Mouse (Mus musculus) heart, postnatal 25 days (tissue): ENCODE measurements around the gene Lrrc7. TPM values are rescaled to one million over a fixed set of nuclear protein-coding genes. Genes with fewer than 3 reads are reported as not detected.

ENCODE experiments used
- DNase-seq: peaks from one replicate; pipeline ENCODE4 v3.0.0; 2022; ENCODE audit warnings: low spot score
- intact Hi-C: fragments of 180-260 bp; cut with DNase I; formaldehyde crosslinking; loops from one replicate; pipeline ENCODE4 v1.15.1; 2025
- total RNA-seq, 2 experiments: library from RNA; stranded (reverse); gene quantifications; 2 replicates each; pipeline ENCODE4 v1.2.3; 2021

Lrrc7 gene
- total RNA-seq, 2 experiments from 2014 or later = not detected

DNA sequence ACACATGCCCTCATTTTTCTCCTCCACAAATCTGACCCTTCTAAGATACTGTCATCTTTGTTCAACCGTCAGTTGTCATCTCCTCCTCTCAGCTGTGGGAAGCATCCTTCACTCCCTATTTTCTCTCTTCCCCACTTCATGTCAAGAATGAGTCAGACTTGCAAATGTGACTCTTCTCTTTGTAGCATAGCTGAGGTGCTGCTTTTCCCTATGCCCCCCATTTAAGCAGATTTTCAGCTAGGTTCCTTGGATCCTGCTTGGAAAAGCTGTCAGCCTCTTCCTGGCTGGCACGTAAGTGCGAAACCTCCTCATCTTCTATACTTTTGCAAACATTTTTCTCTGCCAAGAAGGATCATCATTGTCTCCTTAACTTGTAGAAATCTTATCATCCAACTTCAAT lies 192.9 kb downstream of the Lrrc7 start:
- intact Hi-C loops = no loop called here
- no peak for DNase-seq

- intact Hi-C loops = no loop called here
Measured at GRCm38 (mm10) chr3:158365801-158366200, 196.2 kb downstream of the Lrrc7 start.

DNA sequence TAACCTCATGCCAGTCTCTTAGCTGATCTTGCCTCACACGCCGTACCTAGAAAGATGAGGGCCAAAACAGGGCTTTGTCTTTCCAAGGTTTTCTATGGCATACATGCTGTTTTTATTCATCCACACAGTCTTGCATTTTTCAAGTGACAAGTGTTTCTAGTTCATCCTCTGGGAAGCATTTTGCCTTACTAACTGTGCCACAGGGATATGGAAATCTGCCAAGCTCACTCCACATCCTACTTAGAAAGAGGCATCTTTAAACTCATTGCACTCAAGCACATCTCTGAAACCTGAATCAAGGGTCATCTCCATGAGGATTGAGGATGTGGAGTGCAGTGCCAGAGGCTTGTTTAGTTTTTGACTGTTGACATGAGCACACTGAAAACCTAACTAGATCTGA lies 199.9 kb downstream of the Lrrc7 start:
- DNase-seq = no peak
- intact Hi-C loops = no loop called here

More at GRCm38 (mm10) chr3:158365801-158366200, 196.2 kb downstream of the Lrrc7 start:
- DNase-seq = no peak

- intact Hi-C loops = no loop called here
- DNase-seq = no peak
Measured at GRCm38 (mm10) chr3:158356706-158357105, 205.3 kb downstream of the Lrrc7 start.

DNA sequence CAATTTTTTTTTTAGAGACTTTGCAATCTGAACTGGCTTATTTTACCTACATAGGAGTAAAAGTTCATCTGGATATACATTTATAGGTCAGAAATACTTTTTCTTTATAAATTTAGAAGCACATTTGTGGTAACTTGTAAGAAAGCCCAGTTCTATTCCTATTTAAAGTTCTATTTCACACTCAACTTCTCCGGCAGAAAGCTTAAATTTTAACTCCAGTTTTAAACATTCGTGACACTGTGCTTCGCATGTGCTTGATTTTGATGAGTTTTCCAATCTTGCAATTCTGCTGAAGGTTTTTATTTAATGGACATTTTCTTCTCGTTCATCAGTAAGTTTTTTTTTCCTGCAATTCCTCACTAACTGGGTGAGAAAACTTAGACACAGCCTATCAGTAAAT lies 205.8 kb downstream of the Lrrc7 start:
- intact Hi-C loops = no loop called here
- no peak for DNase-seq

DNA sequence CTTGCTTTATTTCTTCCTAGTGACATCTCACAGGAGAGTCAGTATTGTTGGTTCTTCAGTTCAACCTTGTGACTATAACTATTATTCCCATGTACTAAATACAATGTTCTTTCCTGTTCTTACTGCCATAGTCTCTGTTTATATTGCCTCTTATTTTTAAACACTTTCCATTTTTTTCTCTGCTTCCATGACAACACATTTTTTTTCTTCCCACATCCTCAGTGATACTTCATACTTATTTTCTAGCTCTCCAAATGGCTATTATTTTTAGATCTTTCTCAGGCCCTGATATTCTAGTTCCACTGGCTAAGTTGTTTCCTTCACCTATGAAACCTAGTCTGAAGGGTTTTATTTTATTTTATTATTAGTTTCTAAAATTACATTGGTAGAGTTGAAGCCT lies 221.2 kb downstream of the Lrrc7 start:
- no peak for DNase-seq
- intact Hi-C loops = no loop called here

- DNase-seq = no peak
- intact Hi-C loops = no loop called here
Measured at GRCm38 (mm10) chr3:158330085-158330484, 231.9 kb downstream of the Lrrc7 start.

GRCm38 (mm10) chr3:158310391-158310790 lies 251.6 kb downstream of the Lrrc7 start:
- intact Hi-C loops = no loop called here
- no peak for DNase-seq

DNA sequence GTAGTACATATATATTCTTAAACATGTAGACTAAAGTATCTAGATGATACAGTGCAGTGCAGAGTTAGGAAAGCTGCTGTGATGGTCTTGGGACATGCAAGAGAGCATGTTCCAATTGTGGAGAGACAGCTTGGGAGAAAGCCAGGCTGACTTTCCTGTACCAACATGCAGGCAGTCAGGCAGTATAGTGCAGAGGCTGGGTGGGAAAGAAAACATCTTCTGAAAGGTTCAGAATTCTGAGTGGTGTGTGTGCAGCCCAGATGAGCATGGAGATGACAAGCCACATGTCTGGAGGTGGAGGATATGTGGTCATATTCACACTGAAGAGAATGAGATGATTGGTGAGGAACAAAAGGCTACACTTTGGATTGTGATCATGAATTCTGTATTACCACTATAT lies 254.6 kb downstream of the Lrrc7 start:
- intact Hi-C loops = no loop called here
- DNase-seq = no peak

GRCm38 (mm10) chr3:158298732-158299131 lies 263.3 kb downstream of the Lrrc7 start:
- no peak for DNase-seq
- intact Hi-C loops = no loop called here

- intact Hi-C loops = no loop called here
- DNase-seq = no peak
Measured at GRCm38 (mm10) chr3:158295041-158295440, 267.0 kb downstream of the Lrrc7 start.

DNA sequence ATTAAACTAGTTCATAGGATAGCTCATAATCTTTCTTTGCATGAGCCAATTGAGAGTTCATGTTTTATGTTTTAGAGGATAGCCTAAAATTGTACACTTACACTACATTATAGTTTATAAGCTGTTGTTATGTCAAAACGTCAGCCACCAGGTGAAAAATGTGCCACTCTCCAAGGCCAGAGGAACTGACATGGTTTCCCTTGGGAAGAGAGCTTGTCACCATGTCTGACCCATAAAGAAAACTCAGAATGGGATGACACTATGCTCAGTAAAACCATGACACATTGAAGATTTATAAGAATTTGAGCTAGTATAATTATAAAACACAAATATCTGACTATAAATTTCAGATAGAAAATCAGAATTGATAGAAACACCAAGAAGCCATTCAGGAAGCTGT lies 277.6 kb downstream of the Lrrc7 start:
- no peak for DNase-seq
- intact Hi-C loops = no loop called here

GRCm38 (mm10) chr3:158278631-158279030 lies 283.4 kb downstream of the Lrrc7 start:
- intact Hi-C loops = no loop called here
- DNase-seq = no peak

DNA sequence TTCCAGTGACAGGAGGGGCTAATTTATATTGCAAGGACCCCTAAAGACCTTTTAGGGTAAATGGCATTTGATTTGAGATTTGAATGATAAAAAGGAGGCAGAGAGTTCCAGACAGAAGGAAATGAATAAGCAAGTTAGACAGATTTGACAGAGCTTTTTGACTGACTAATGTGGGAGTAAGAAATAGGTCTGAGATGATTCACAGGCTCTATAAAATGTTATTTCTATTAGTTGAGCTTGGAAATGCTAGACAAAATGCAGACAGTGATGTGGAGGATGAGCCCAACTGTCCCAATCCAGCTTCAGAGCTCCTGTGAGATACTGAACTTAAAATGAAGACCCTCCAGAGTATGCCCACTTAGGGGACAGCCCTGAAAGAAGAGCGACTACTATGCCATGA lies 289.3 kb downstream of the Lrrc7 start:
- no peak for DNase-seq
- intact Hi-C loops = no loop called here

- no peak for DNase-seq
- intact Hi-C loops = no loop called here
Measured at GRCm38 (mm10) chr3:158270887-158271286, 291.1 kb downstream of the Lrrc7 start.

DNA sequence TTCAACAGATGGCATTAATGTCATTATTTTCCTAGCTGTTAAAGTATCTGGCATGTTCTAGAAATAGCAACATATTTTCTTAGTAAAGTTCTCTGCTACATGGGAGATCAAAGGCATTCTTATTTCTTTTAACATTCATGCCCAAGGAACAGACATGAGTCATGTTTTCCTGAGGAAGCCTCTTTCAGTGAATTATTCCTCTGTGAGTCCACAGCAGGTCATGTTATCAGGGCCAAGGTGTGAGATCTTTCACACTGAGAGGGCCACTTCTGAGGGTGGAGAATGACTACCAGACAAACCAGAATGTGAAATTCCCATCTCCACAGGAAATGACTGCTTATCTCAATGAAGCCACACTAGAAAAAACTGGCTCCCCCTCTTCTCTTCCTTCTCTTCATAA lies 309.4 kb downstream of the Lrrc7 start:
- intact Hi-C loops = no loop called here
- no peak for DNase-seq

- DNase-seq = no peak
- intact Hi-C loops = no loop called here
Measured at GRCm38 (mm10) chr3:158247672-158248071, 314.3 kb downstream of the Lrrc7 start.

DNA sequence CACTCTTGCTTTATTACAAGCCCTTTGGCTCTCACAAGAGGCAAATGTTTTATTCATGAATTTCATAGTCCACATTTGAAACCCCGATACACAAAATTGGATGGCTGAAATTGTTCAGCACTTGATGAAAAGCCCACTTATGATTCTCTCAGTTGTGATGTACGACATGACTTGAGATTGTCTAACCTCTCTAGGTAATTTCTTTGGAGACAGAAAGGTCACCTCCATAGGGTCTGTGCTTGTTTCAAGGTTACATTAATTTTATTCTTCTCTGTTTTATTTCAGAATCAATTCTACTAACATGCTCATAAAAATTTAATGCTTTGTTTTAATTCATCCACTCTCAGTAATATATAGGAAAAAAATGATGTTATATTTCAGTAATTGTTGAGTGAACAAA lies 351.4 kb downstream of the Lrrc7 start:
- DNase-seq = no peak
- intact Hi-C loops = no loop called here

GRCm38 (mm10) chr3:158210026-158210425 lies 352.0 kb downstream of the Lrrc7 start:
- intact Hi-C loops = no loop called here
- DNase-seq = no peak

DNA sequence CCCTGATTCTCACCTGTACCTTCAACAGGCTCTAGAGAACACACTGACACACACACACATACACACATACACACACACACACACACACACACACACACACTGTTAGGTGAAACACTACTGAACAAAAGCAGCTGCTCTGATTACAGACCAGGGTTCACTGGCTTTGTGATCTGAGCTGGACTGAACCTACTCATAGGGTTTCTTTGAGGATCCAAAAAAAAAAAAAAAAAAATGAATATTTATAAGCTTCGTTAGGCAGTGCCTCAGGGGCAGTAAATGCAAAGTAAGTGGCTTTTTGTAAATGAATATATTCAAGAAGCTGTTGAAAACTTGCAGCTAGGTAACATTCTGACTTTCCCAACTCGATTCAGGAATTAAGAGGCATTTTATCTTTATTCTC lies 354.2 kb downstream of the Lrrc7 start:
- no peak for DNase-seq
- intact Hi-C loops = no loop called here

GRCm38 (mm10) chr3:158202776-158203175 lies 359.2 kb downstream of the Lrrc7 start:
- no peak for DNase-seq
- intact Hi-C loops = no loop called here

DNA sequence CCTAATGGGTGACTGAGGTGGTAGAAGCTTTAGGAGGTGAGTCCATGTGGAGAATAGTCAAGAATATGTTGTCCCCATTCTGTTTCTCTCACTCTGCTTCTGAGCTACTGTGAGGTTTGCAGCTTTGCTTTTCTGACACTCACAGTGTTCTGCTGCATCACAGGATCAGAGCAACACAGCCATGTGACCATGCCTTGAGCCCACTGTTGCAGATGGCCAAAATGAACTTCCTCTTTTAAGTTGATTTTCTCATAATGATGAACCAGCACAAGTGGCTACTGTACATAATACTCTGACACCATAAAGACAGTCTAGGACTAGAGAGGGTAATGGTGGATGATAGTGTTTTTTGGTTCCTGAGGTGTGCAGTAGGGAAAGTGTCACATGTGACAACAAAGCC lies 366.6 kb downstream of the Lrrc7 start:
- intact Hi-C loops = no loop called here
- no peak for DNase-seq

GRCm38 (mm10) chr3:158193229-158193628 lies 368.8 kb downstream of the Lrrc7 start:
- intact Hi-C loops = no loop called here
- DNase-seq = no peak
